Mouse (Mus musculus) embryonic facial prominence, embryonic 11.5 days (tissue): ENCODE data around the gene Tmem260. TPM values are rescaled to one million over a fixed set of nuclear protein-coding genes. Genes with fewer than 3 reads are reported as not detected.
"Not testable (repeated sequence)": the region's sequence is repeated elsewhere in the genome, so short reads cannot be mapped to it uniquely, and the experiment has no call there.

Source experiments
- ATAC-seq: fragments of 200-750 bp; cut with Nextera tagmentation; replicated peaks from 2 replicates; pipeline ENCODE4 v1.8.0; 2017; ENCODE audit warnings: low read depth; ENCODE audit not compliant: insufficient number of reproducible peaks, low FRiP score, low TSS enrichment
- DNase-seq: peaks from one replicate; pipeline ENCODE4 v3.0.0-alpha.2; 2015; ENCODE audit warnings: low spot score
- H3K27ac ChIP-seq: fragments of 300-500 bp; sonication (generic); replicated peaks from 2 replicates; pipeline ENCODE4 v1.5.1; 2014; ENCODE audit warnings: mild to moderate bottlenecking, low read depth, low read length, control low read depth
- H3K27me3 ChIP-seq: fragments of 300-500 bp; sonication (generic); 2 replicates; pipeline ENCODE4 v1.6.1; 2014; ENCODE audit warnings: mild to moderate bottlenecking, low read length, moderate library complexity, mixed read lengths; ENCODE audit not compliant: control insufficient read depth, insufficient read depth
- H3K36me3 ChIP-seq: fragments of 300-500 bp; sonication (generic); replicated peaks from 2 replicates; pipeline ENCODE4 v1.6.1; 2014; ENCODE audit warnings: low read depth, mild to moderate bottlenecking, low read length, moderate library complexity, mixed read lengths; ENCODE audit not compliant: control insufficient read depth, insufficient read depth
- H3K4me1 ChIP-seq: fragments of 300-500 bp; sonication (generic); 2 replicates; pipeline ENCODE4 v1.6.1; 2014; ENCODE audit warnings: low read length, mixed read lengths; ENCODE audit not compliant: control insufficient read depth, insufficient read depth
- H3K4me2 ChIP-seq: fragments of 300-500 bp; sonication (generic); 2 replicates; pipeline ENCODE4 v1.6.1; 2014; ENCODE audit warnings: low read depth, mild to moderate bottlenecking, control low read depth, low read length, moderate library complexity
- H3K4me3 ChIP-seq: fragments of 300-500 bp; sonication (generic); 2 replicates; pipeline ENCODE4 v1.5.1; 2014; ENCODE audit warnings: low read depth, low read length, control low read depth
- H3K9ac ChIP-seq: fragments of 300-500 bp; sonication (generic); replicated peaks from 2 replicates; pipeline ENCODE4 v1.6.1; 2014; ENCODE audit warnings: mild to moderate bottlenecking, control low read depth, low read length
- H3K9me3 ChIP-seq: fragments of 300-500 bp; sonication (generic); replicated peaks from 2 replicates; pipeline ENCODE4 v1.6.1; 2016; ENCODE audit warnings: mild to moderate bottlenecking, low read length, inconsistent platforms, mixed read lengths; ENCODE audit not compliant: control insufficient read depth
- WGBS: fragments of 180-500 bp; shearing (Covaris S2); extraction: QIAGEN DNeasy Blood & Tissue Kit; methylation state at CpG from one replicate; pipeline ENCODE4 v1.1.7; 2014; 5-methylcytosine and 5-hydroxymethylcytosine counted together
- polyA plus RNA-seq: library from polyadenylated mRNA; unstranded; fragments of >200 nt; fragmentation: Nextera tagmentation; extraction: Ambion mirVana; gene quantifications from 2 replicates; pipeline ENCODE4 v1.2.1, GENCODE M21; 2014

Gene Tmem260
- polyA plus RNA-seq, 1 experiment from 2014 or later, result 27.9 TPM

DNA sequence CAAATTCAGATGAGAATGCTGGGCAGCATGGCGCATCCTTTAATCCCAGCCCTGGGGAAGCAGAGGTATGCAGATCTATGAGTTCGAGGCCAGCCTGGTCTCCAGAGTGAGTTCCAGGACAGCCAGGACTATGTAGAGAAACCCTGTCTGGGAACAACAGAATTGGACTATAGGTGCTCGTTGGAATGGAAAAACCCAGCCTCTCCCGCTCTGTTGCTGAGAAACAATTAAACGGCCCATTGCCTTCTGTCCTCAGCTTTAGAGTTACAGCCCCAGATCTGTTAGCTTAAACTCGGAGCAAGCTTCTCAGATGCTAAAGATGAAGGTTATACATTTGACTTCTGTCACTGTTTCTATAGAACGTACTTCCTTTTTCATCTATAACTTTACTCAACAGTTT, 22.4 kb downstream of the Tmem260 start:
- Histone ChIP-seq H3K4me3 (no peak overlapping the region), H3K9me3 (no peaks in the 10 kb centered on the region), H3K27ac (no peak overlapping the region), H3K4me1 (no peaks in the 10 kb centered on the region), H3K4me2 (no peak overlapping the region), H3K36me3 (no peaks in the 10 kb centered on the region), H3K9ac (no peak overlapping the region), H3K27me3 (no peaks in the 10 kb centered on the region)
- no peak for DNase-seq
- WGBS, result 82% methylated on average over 7 of the region's 7 CpGs
- no peak for ATAC-seq

DNA sequence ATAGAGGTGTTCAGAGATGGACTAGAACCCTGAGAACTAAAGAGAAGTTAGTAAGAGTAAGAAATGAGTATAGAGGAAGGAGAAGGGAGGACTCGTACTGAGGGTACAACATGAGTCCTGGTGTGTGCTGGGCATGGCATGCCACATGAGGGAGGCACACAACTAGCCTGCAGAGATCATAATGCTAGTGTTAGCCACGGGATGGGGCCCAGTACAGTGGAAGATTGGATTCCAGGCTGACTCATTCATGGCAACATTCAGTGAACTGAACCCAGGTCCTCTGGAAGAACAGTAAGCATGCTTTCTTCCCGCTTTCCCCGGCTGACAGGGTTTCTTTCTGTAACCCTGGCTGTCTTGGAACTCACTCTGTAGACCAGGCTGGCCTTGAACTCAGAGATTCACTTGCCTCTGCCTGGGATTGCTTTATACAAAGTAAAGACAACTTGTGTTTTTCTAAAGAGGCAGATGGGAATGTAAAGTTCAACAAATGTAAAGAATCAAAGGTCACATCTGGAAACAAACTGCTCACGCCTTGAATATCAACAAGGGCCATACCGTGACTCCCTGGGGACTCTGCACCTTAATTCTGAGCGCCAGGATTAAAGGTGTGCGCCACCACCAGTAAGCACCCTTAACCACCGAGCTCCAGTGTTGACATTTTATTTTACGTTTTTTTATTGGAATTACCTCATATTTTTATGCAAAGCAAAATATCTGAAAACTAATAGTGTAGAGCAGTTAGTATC, 25.0 kb downstream of the Tmem260 start:
- WGBS, result 74% methylated on average over 10 of the region's 10 CpGs
- Histone ChIP-seq H3K9ac (no peak overlapping the region), H3K9me3 (no peaks in the 10 kb centered on the region), H3K4me3 (no peak overlapping the region), H3K4me2 (no peak overlapping the region), H3K36me3 (no peaks in the 10 kb centered on the region), H3K4me1 (no peaks in the 10 kb centered on the region), H3K27ac (no peak overlapping the region), H3K27me3 (no peaks in the 10 kb centered on the region)
- DNase-seq (no peak), ATAC-seq (no peak)

DNA sequence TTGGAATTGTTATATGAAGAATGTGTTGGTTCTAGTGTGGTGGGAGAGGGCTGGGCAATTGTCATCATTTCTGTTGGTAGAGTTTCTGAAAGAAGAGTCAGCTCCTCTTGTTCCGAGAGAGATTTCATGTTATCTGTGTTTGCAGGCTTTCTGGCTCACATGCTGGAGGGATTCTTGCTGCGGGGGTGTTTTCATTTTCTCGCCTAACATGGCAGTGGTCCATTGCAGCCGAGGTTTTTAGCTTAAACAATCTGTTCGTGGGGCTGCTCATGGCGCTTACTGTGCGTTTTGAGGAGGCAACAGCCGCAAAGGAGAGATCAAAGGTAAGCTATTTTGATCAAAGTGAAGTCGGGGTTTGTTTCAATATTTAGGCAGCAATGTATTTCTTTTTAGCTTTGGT, 26.3 kb downstream of the Tmem260 start:
- H3K4me2 ChIP-seq, result no peak overlapping the region
- H3K4me3 ChIP-seq, result no peak overlapping the region
- no peaks in the 10 kb centered on the region for H3K36me3 ChIP-seq
- 84% methylated on average over 9 of the region's 9 CpGs for WGBS
- no peak overlapping the region for H3K27ac ChIP-seq
- ATAC-seq, result no peak
- H3K4me1 ChIP-seq, result no peaks in the 10 kb centered on the region
- no peaks in the 10 kb centered on the region for H3K9me3 ChIP-seq
- H3K9ac ChIP-seq, result no peak overlapping the region
- no peaks in the 10 kb centered on the region for H3K27me3 ChIP-seq
- DNase-seq, result no peak

DNA sequence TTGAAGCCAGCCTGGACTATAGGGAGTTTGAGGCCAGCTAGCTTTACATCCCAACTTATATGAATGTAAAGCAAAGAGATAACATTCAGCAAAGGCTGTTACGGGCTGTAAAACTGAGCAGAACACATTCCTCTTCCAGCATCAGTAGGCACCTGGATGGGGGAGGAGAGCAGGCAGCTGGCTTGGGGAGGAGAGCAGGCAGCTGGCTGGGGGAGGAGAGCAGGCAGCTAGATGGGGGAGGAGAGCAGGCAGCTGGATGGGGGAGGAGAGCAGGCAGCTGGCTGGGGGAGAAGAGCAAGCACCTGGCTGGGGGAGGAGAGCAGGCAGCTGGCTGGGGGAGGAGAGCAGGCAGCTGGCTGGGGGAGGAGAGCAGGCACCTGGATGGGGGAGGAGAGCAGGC, 29.4 kb downstream of the Tmem260 start:
- ATAC-seq (no peak), DNase-seq (peak; percentile 13)
- Histone ChIP-seq H3K27me3 (no peaks in the 10 kb centered on the region), H3K4me1 (no peaks in the 10 kb centered on the region), H3K4me2 (no peak overlapping the region), H3K36me3 (no peaks in the 10 kb centered on the region), H3K27ac (no peak overlapping the region), H3K9ac (no peak overlapping the region), H3K9me3 (no peaks in the 10 kb centered on the region), H3K4me3 (no peak overlapping the region)
- 56% methylated on average over 1 of the region's 1 CpGs for WGBS

DNA sequence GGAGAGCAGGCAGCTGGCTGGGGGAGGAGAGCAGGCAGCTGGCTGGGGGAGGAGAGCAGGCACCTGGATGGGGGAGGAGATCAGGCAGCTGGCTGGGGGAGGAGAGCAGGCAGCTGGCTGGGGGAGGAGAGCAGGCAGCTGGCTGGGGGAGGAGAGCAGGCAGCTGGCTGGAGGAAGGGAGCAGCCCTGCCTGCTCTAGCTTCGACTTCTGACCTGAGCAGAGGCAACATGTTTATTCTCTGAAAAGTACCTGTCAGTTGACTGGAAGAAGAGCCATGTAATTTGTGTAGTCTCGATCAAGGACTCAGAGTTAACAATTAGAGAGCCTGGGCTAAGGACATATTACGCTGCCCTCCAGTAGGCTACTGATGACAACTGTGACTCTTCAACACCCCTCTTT, 29.9 kb downstream of the Tmem260 start:
- not testable (repeated sequence) for ATAC-seq, DNase-seq, H3K27me3 ChIP-seq, H3K36me3 ChIP-seq, H3K4me2 ChIP-seq, H3K4me1 ChIP-seq, H3K27ac ChIP-seq, H3K4me3 ChIP-seq, H3K9ac ChIP-seq, H3K9me3 ChIP-seq
- 57% methylated on average over 3 of the region's 3 CpGs for WGBS

DNA sequence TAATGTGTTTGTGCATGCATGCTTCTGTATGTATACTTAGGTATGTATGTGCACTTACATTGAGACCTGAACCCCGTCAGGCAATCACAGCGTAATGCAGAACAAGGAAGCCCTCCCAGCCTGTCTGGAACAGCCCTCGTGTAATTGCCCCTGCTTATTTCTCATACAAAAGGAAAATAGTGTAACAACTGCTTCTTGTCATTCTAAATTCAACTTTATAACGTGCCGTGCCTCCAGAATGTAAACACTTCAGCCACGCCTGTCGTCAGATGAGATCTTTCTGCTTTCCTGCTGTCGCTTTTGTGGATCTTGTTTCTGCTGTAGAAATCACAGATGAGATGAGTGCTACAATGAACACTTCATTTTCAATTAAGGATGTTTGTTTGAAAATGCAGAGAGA, 30.4 kb downstream of the Tmem260 start:
- no peaks in the 10 kb centered on the region for H3K9me3 ChIP-seq
- H3K27me3 ChIP-seq, result no peaks in the 10 kb centered on the region
- ATAC-seq (no peak), DNase-seq (no peak)
- 63% methylated on average over 8 of the region's 8 CpGs for WGBS
- H3K4me2 ChIP-seq, result no peak overlapping the region
- H3K9ac ChIP-seq, result no peak overlapping the region
- H3K4me1 ChIP-seq, result no peaks in the 10 kb centered on the region
- H3K4me3 ChIP-seq, result no peak overlapping the region
- no peak overlapping the region for H3K27ac ChIP-seq
- no peaks in the 10 kb centered on the region for H3K36me3 ChIP-seq

DNA sequence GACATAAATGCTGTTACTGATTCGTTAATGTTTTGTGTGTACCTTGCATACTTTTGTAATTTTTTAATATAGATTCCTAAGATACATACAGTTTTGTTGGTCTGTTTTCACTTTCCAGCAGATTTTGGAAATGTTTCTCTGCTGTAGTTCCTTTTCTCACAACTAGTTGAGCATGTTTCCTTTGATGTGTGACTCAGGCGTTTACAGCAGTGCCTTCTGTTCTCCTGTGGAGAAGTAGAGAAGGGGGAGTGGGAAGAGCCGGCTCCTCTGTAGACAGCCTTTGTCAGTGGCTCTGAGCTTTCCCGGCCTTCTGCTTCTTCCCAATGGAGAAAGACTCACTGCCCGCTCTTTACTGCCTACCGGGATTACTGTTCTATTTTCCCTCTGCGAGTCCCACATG, 35.7 kb downstream of the Tmem260 start:
- H3K9me3 ChIP-seq, result no peaks in the 10 kb centered on the region
- no peak overlapping the region for H3K9ac ChIP-seq
- no peak for ATAC-seq
- H3K27me3 ChIP-seq, result no peaks in the 10 kb centered on the region
- no peak overlapping the region for H3K4me3 ChIP-seq
- WGBS, result 41% methylated on average over 7 of the region's 7 CpGs
- DNase-seq, result no peak
- no peaks in the 10 kb centered on the region for H3K4me1 ChIP-seq
- H3K4me2 ChIP-seq, result no peak overlapping the region
- no peak overlapping the region for H3K27ac ChIP-seq
- no peaks in the 10 kb centered on the region for H3K36me3 ChIP-seq

DNA sequence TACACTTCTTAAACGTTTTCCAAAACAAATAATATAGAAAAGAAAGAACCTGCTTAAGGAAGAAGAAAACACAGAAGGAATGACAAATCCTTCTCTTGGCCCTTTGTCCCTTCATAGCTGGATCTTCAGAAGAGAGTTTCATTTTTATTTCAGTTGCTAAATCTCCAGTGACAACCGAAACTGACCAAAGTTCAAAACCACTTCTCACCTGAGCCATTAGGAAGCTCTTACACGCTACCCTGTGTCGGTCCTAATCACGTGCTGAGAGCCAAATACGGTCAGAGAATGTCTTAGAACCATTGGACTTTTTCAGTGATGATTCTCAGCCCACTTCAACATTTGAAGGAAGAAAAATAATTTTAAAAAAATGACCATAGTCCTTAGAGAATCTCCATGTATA, 36.8 kb downstream of the Tmem260 start:
- ATAC-seq (no peak), DNase-seq (no peak)
- H3K4me3 ChIP-seq, result no peak overlapping the region
- no peak overlapping the region for H3K4me2 ChIP-seq
- H3K27me3 ChIP-seq, result no peaks in the 10 kb centered on the region
- H3K36me3 ChIP-seq, result no peaks in the 10 kb centered on the region
- WGBS, result 89% methylated on average over 6 of the region's 6 CpGs
- no peak overlapping the region for H3K27ac ChIP-seq
- H3K4me1 ChIP-seq, result no peaks in the 10 kb centered on the region
- H3K9ac ChIP-seq, result no peak overlapping the region
- no peaks in the 10 kb centered on the region for H3K9me3 ChIP-seq
